Mouse (Mus musculus) monocyte, adult 2 months (primary cell): ENCODE measurements around the gene Rbm6.

Source experiments
- DNase-seq, 2 experiments: peaks; one replicate each; pipeline ENCODE4 v3.0.0; 2022; ENCODE audit warnings: low spot score in 2 of 2, low read depth in 1 of 2

Gene Rbm6

GRCm38 (mm10) chr9:107873137-107873536, at the start of gene Rbm6:
Gene Rbm6, minus strand, starts transcription at chr9:107873237.
- no peak for DNase-seq

GRCm38 (mm10) chr9:107919441-107919840, 46.4 kb upstream of the Rbm6 start:
- DNase-seq: no peak

- no peak for DNase-seq
Measured at GRCm38 (mm10) chr9:107918884-107919283, 45.8 kb upstream of the Rbm6 start.

GRCm38 (mm10) chr9:107917895-107918608, 45.0 kb upstream of the Rbm6 start:
- DNase-seq: no peak

- DNase-seq: no peak
Measured at GRCm38 (mm10) chr9:107914764-107915420, 41.9 kb upstream of the Rbm6 start.

GRCm38 (mm10) chr9:107910025-107910769, 37.2 kb upstream of the Rbm6 start:
- DNase-seq: no peak

- DNase-seq: no peak
Measured at GRCm38 (mm10) chr9:107908410-107909158, 35.5 kb upstream of the Rbm6 start.

- no peak for DNase-seq
Measured at GRCm38 (mm10) chr9:107907801-107908120, 34.7 kb upstream of the Rbm6 start.

GRCm38 (mm10) chr9:107906967-107907800, 34.1 kb upstream of the Rbm6 start:
- no peak for DNase-seq

- DNase-seq: no peak
Measured at GRCm38 (mm10) chr9:107906252-107906966, 33.4 kb upstream of the Rbm6 start, which contains the start of gene Mst1r. Gene Mst1r, plus strand, starts transcription at chr9:107906873.

GRCm38 (mm10) chr9:107904726-107905125, 31.7 kb upstream of the Rbm6 start:
- DNase-seq: peak; percentile 64 to 80

- DNase-seq: no peak
Measured at GRCm38 (mm10) chr9:107901627-107901914, 28.5 kb upstream of the Rbm6 start.

GRCm38 (mm10) chr9:107900840-107901626, 28.0 kb upstream of the Rbm6 start:
- DNase-seq: no peak

GRCm38 (mm10) chr9:107899855-107900254, 26.8 kb upstream of the Rbm6 start:
- DNase-seq: no peak

- no peak for DNase-seq
Measured at GRCm38 (mm10) chr9:107898563-107898962, 25.5 kb upstream of the Rbm6 start.

- DNase-seq: no peak
Measured at GRCm38 (mm10) chr9:107891023-107891422, 18.0 kb upstream of the Rbm6 start.

GRCm38 (mm10) chr9:107890260-107890659, 17.2 kb upstream of the Rbm6 start:
- DNase-seq: no peak

GRCm38 (mm10) chr9:107888267-107888850, 15.3 kb upstream of the Rbm6 start:
- DNase-seq: no peak

GRCm38 (mm10) chr9:107887804-107888266, 14.8 kb upstream of the Rbm6 start, which contains the start of gene Mon1a:
Gene Mon1a, plus strand, starts transcription at chr9:107888151.
- DNase-seq: peak; percentile 34 to 55
